Mouse (Mus musculus) megakaryocyte, embryonic 14.5 days (primary cell): ENCODE results near the gene Zfp592.

Source experiments
- FLI1 ChIP-seq: IDR thresholded peaks from 2 replicates; pipeline ENCODE4 v1.6.1; 2012; ENCODE audit warnings: low read length, inconsistent platforms, mixed read lengths
- GATA1 ChIP-seq: IDR thresholded peaks from 3 replicates; pipeline ENCODE4 v1.6.1; 2012; ENCODE audit warnings: mixed read lengths, low read length, inconsistent platforms, borderline replicate concordance

DNA sequence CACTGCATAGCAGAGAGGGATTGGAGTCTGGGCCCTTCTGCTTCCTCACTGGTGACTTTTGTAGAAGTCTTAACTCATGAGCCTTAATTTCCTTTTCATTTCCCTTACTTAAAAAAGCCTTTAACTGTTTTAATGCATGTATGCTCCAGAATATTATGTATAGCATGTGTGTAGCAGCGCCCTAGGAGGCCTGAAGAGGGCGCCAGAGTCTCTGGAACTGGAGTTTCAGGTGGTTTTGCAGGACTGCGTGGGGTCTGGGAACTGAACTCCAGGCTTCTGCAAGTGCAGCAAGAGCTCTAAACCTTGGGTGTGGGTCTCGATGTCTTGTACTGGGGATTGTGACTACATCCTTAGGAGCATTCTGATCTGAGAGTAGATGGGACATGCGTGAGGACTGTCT lies 79.8 kb downstream of the Zfp592 start:
- TF ChIP-seq GATA1: no peak
- no peak for TF ChIP-seq FLI1
